Mouse (Mus musculus): Measurements from ENCODE around the gene Gm9837.

Gene Gm9837

DNA sequence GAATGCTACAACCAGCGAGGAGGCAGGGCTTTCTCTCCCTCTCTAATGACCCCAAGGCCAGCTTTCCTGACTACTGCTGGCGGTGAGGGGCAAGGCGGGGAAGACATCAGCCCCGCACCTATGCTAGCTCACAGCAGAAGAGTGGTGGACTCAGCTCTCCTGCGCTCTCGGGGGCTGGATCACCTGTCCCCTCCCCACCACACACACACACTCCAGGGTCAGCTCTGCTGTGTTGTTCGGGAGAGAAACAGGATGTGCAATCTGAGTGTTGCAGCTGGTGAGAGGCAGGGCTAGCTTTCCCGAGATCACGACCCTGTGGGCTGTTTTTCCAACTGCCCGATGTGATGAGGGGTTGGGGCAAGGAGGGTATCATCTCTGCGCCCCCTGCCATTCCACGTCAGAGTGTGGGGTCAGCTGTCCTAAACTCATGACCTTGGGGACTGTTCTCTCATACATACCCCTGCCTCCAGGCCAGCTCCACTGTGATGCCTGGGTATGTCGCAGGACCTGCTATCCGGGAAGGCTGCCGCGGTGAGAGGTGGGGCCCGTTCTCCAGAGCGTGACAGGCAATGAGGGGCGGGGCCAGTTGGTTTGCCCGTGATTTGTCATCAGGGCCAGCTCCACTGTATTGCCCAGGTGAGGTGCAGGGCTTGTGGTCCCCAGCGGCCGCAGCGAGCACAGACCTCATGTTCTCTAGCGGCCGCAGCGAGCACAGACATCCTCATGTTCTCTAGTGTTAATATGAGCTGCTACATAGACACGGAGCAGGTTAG, 16.7 kb upstream of the Gm9837 start:
- DNase-seq (ENCODE audit: low spot score in 2 of 2): no peak

GRCm38 (mm10) chr11:53486351-53486750, 16.1 kb upstream of the Gm9837 start:
- DNase-seq (ENCODE audit: low spot score in 2 of 2): no peak

DNA sequence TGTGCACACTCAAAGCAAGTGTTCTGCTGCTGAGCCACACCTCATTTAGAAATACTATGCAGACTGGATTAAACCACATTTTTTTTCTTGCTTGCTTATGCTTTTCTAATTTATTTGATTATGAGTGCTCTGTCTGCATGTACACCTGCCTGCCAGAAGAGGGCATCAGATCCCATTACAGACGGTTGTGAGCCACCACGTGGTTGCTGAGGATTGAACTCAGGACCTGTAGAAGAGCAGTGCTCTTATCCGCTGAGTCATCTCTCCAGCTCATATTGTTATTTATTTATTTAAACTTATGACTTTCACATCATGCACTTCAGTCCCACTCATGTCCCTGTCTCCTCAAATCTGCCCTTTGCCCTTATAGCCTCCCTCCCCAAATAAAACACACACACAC, 15.4 kb upstream of the Gm9837 start:
- no peak for DNase-seq (ENCODE audit: low spot score in 2 of 2)

DNA sequence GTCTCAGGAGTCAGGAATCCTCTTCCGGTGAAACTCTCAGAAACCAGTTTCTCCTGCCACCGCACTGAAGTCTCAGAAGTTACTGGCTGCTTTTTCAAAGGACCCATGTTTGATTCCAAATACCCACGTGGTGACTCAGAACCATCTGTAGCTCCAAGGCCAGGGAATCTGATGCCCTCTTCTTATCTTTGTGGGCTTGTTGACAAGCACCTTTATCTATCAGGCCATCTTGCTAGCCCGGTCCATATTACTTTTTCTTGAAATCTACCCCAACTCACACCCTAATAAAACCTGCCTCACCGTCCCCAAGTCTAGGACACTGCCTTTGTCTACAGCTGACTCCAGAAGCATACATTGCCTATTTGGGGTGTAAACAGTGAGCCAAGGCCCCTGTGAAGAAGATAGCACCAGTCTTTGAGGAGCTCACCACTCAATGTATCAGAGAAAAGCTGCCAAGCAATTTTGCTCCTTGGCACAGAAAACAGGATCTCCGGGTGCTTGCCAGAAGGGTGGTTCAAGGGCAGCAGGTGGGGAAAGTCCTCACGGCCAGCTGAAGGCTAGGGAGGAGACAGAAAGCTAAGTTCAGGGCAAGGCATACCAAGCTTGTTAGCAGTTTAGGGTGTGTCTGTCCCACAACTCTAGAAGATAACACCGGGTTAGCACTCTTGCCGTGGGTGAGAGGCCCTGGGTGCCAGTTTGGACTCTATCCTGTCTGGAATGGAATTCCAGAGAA, 13.0 kb upstream of the Gm9837 start:
- no peak for DNase-seq (ENCODE audit: low spot score in 2 of 2)

- no peak for DNase-seq (ENCODE audit: low spot score in 2 of 2)
These were observed 10.9 kb upstream of the Gm9837 start for GRCm38 (mm10) chr11:53481088-53481730.

DNA sequence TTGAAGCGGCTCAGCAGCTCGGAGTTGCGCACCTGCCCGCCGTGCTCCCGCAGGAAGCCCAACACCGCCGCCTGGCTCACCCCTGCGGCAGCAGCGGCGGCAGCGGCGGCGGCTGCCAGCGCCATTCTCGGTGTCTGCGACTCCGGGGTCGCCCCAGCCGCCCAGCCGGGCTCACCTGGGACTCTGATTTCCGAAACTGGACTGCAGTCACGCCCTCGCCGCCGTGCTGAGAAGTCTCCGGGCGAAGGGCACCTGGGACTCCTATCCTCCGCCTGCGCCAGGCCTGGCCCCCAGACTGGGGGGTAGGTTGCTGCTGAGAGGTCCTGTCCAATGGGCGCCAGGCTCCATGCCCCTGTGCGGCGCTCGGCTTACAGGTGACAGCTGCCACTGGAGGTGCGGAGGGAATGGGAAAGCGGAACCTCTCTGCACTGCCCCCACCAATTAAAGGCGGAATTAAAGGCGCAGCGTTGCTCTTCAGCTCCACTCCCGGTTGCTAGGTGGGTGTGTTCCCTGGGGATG, 9.6 kb upstream of the Gm9837 start, which contains the start of the genes Gm9945 and Sowaha:
Gene Gm9945, plus strand, starts transcription at position 384 of the 519 bp plus-strand sequence.
Gene Sowaha, minus strand, starts transcription at position 492 of the 519 bp plus-strand sequence.
- DNase-seq (ENCODE audit: low spot score in 2 of 2): no peak

- DNase-seq (ENCODE audit: low spot score in 2 of 2): no peak
These were observed 9.0 kb upstream of the Gm9837 start for GRCm38 (mm10) chr11:53479171-53479782.

GRCm38 (mm10) chr11:53478383-53479170, 8.3 kb upstream of the Gm9837 start:
- no peak for DNase-seq (ENCODE audit: low spot score in 2 of 2)

GRCm38 (mm10) chr11:53477833-53478232, 7.6 kb upstream of the Gm9837 start:
- no peak for DNase-seq (ENCODE audit: low spot score in 2 of 2)

GRCm38 (mm10) chr11:53475620-53476019, 5.3 kb upstream of the Gm9837 start:
- DNase-seq (ENCODE audit: low spot score in 2 of 2): no peak

DNA sequence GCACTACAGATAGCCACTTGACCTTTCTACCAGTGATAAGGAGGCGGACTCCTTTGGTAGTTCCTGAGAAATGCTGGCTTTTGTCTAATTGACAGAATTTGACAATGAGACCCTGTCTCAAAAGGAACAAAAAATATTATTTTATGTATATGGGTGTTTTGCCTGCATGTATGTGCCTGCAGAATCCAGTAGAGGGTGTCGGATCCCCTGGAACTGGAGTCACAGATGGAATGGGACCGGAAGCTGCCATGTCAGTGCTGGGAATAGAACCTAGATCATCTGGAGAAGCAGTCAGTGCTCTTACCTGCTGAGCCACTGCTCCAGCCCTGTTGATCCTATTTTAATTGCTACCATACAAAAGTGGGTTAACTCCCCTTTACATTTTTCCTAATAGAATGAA, 2.4 kb upstream of the Gm9837 start:
- DNase-seq (ENCODE audit: low spot score in 2 of 2): no peak

DNA sequence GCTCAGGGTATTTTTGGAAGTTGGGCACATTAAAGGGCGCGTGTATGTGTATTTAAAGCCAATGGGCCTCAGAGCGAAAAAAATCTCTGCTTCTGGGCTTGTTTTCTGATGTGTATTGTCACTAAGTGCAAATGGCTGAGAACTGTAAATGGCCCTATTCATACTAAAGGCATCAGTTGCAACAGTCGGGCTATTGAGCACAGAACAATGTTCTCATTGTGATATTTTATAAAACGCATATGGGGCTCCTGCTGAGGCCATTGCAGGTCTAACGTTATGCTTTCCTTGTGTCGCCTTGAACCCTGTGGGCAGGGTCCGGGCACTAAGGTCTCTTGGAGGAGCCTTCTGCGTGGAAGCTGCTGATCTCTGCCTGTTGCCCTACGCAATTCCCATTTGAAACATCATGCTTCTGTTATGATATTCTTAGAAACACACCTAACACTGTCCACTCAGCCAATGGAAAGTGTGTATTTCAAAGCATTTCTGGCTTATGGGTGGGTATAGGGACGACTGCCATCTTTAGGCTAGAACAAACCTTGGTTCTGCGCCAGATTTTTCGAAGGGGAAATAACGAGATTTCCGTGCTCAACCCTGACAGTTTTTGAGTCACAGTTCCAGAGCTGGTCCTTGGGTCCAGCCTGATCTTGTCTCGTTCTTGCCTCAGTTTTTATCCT, 848 bp downstream of the Gm9837 start:
- DNase-seq (ENCODE audit: low spot score in 2 of 2): peak in 1 of 2 experiments; percentile 48

DNA sequence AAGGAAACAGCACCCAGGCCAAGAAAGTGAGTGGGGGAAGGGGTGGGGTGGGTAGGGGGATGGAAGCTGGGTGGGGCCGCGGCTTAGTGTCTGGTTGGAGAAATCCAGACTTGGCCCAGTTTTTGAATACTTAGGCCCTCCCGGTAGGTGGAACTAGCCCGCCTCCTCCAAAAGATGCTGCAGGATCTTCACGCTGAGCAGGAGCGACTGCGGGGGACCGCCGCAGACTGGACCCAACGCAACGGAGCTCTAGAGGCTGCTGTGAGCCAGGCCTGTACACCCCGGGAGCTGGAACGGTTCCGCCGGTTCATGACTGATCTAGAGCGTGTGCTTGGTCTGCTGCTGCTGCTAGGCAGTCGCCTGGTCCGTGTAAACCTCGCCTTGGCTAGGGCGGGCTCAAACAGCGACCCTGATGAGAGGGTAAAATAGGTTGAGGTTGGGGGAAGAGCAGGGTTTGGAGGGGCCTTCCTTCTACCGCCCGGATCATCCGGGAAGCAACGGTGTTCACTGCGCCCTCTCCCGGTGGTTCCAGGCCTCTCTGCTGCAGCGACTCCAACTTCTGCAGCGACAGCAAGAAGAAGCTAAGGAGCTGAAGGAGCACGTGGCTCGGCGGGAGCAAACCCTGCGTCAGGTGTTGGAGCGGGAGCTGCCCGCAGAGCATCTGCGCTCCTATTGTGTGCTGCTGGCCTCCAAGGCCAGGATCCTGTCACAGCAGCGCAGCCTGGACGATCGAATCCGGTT, 3.9 kb downstream of the Gm9837 start:
- peak; percentile 52 to 68 for DNase-seq (ENCODE audit: low spot score in 2 of 2)

DNA sequence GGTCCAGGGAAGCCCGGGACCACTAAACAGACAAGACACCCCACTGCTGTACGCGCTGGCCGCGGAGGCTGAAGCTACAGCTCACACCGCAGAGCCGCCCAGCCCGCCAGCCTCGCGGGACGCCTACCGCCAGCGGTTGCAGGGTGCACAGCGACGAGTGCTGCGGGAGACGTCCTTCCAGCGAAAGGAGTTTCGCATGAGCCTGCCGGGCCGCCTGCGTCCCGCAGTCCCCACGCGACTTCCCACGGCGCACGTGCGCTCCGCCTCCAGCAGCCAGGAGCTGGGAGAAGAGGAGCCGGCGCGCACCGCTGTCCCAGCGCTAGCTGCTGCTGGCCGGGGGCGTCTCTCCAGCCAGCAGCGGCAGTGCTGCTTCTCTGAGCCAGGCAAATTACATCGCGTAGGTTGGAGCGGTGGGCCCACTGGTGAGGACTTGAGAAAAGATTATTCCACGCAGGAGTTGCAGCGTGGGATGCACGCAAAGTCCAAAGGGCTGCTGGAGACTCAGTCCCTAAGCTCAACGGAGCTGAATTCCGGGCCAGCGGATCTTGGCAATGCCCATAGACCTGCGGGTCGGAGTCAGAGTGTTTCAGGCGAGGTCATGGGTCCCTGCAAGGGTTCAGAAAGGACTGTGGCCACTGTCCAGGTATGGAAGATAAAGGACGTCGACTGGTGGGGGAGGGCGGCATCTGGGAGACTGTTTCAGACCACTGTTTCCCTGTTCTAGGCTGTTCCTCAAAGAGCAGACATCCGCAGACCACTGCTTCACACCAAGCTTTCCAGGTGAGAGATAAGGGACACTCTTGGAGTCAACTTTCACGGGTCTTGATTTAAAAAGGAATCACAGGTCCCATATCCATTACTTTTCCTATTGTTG, 6.5 kb downstream of the Gm9837 start:
- DNase-seq (ENCODE audit: low spot score in 2 of 2): no peak

GRCm38 (mm10) chr11:53461727-53462126, 8.6 kb downstream of the Gm9837 start:
- DNase-seq (ENCODE audit: low spot score in 2 of 2): no peak

DNA sequence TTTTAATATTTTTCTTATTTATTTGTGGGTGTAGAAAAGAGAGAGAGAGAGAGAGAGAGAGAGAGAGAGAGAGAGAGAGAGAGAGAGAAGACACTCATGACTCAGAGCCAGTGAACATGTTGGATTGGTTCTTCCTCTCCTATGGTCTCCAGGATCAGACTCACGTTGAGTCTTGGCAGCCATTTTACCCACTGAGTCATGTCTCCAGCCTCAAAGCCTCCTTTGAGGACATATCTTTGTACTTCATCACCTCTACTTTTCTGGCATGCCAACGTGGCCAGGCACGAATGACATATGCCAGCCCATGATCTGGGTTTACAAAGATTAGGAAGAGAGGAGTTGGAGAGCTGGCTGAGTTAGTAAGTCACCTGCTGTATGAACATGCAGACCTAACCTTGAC, 10.1 kb downstream of the Gm9837 start:
- DNase-seq (ENCODE audit: low spot score in 2 of 2): no peak

- DNase-seq (ENCODE audit: low spot score in 2 of 2): no peak
These were observed 11.3 kb downstream of the Gm9837 start for GRCm38 (mm10) chr11:53458996-53459395.

- no peak for DNase-seq (ENCODE audit: low spot score in 2 of 2)
These were observed 12.8 kb downstream of the Gm9837 start for GRCm38 (mm10) chr11:53457372-53457954.
